Mouse (Mus musculus): ENCODE measurements around the gene Eml3.
A peak's percentile ranks its signal among the peaks of the same experiment; 100 is the strongest.
"Not testable (repeated sequence)": the region's sequence is repeated elsewhere in the genome, so short reads cannot be mapped to it uniquely, and the experiment has no call there.

The Eml3 gene

GRCm38 (mm10) chr19:8929224-8930088 lies at the start of gene Eml3, which contains the start of gene Rom1:
Eml3 (plus strand) TSS chr19:8929552.
Rom1 (minus strand) TSS chr19:8929356.
- peak; percentile 88 to 93 for DNase-seq (ENCODE audit: low spot score in 2 of 2)

- DNase-seq (ENCODE audit: low spot score in 2 of 2), result peak; percentile 91 to 94
Measured at GRCm38 (mm10) chr19:8880311-8881033, 48.9 kb upstream of the Eml3 start, which contains the start of gene Uqcc3. Uqcc3 (minus strand) TSS chr19:8880923.

- no peak for DNase-seq (ENCODE audit: low spot score in 2 of 2)
Measured at GRCm38 (mm10) chr19:8881034-8881392, 48.3 kb upstream of the Eml3 start.

GRCm38 (mm10) chr19:8883616-8884015 lies 45.7 kb upstream of the Eml3 start, which contains the start of the genes Lbhd1 and Gm49403:
Lbhd1 (plus strand) TSS chr19:8883732.
Gm49403 (plus strand) TSS chr19:8883930.
- DNase-seq (ENCODE audit: low spot score in 2 of 2), result no peak

- no peak for DNase-seq (ENCODE audit: low spot score in 2 of 2)
Measured at GRCm38 (mm10) chr19:8886916-8887584, 42.3 kb upstream of the Eml3 start.

GRCm38 (mm10) chr19:8887585-8888463 lies 41.5 kb upstream of the Eml3 start:
- DNase-seq (ENCODE audit: low spot score in 2 of 2), result no peak

- DNase-seq (ENCODE audit: low spot score in 2 of 2), result peak; percentile 96 to 97
Measured at GRCm38 (mm10) chr19:8888511-8889385, 40.6 kb upstream of the Eml3 start, which contains the start of the genes 1810009A15Rik and Gm49416. 1810009A15Rik (plus strand) TSS chr19:8888853. Gm49416 (plus strand) TSS chr19:8888926.

- peak; percentile 86 to 94 for DNase-seq (ENCODE audit: low spot score in 2 of 2)
Measured at GRCm38 (mm10) chr19:8892829-8893766, 36.3 kb upstream of the Eml3 start, which contains the start of gene Ints5. Ints5 (plus strand) TSS chr19:8893005.

- no peak for DNase-seq (ENCODE audit: low spot score in 2 of 2)
Measured at GRCm38 (mm10) chr19:8895397-8895960, 33.9 kb upstream of the Eml3 start.

GRCm38 (mm10) chr19:8896231-8896630 lies 33.1 kb upstream of the Eml3 start:
- DNase-seq (ENCODE audit: low spot score in 2 of 2), result not testable (repeated sequence)

- DNase-seq (ENCODE audit: low spot score in 2 of 2), result peak in 1 of 2 experiments; percentile 70
Measured at GRCm38 (mm10) chr19:8897211-8897864, 32.0 kb upstream of the Eml3 start.

GRCm38 (mm10) chr19:8897865-8898495 lies 31.4 kb upstream of the Eml3 start, which contains the start of gene Ganab:
Ganab (plus strand) TSS chr19:8898071.
- DNase-seq (ENCODE audit: low spot score in 2 of 2), result peak; percentile 95 to 97

GRCm38 (mm10) chr19:8898576-8898975 lies 30.8 kb upstream of the Eml3 start:
- DNase-seq (ENCODE audit: low spot score in 2 of 2), result no peak

- DNase-seq (ENCODE audit: low spot score in 2 of 2), result no peak
Measured at GRCm38 (mm10) chr19:8899079-8899478, 30.3 kb upstream of the Eml3 start.

- DNase-seq (ENCODE audit: low spot score in 2 of 2), result no peak
Measured at GRCm38 (mm10) chr19:8903412-8903811, 25.9 kb upstream of the Eml3 start.

GRCm38 (mm10) chr19:8908531-8908930 lies 20.8 kb upstream of the Eml3 start:
- no peak for DNase-seq (ENCODE audit: low spot score in 2 of 2)

GRCm38 (mm10) chr19:8911810-8912209 lies 17.5 kb upstream of the Eml3 start:
- no peak for DNase-seq (ENCODE audit: low spot score in 2 of 2)

All from spleen, postnatal 4 days (tissue).